Comparison of ENCODE assay signal across 1 mouse cellular context in the genomic region with DNA sequence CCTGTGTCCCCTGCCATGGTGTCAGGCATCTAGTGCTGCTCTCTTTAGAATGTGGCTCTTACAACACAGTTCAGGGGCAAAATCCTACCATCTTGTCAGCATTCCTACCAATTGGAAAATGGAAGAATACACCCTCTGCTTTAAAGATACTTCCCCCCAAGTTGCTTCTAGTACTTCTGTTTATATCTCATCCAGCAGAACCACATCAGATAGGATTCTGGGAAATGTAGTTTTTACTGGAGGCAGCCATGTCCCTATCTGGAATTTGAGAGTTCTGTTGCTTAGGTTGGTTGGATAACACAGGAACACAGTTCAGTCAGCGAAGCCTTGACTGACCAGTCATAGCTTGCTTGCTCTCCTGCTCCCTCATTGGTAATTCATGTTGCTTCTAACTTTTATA.
TF ChIP-seq lines count a peak whose summit lies in the region.

No protein-coding gene starts in this region.

TF ChIP-seq in MEL, 35 proteins besides CTCF, POLR2A, EP300 and RAD21 (continued from another document):
- peak; percentile 56; the same call in 1 of the 2 replicates for TF ChIP-seq KAT2A (conservative IDR thresholded peaks at IDR 0.05; ENCODE audit: low read depth, low read length)
